Mouse (Mus musculus) heart, adult 18-20 months (tissue): Measurements from ENCODE around the gene Lamb2. TPM values are rescaled to one million over a fixed set of nuclear protein-coding genes. Genes with fewer than 3 reads are reported as not detected.

Experiments used
- DNase-seq, 2 experiments: peaks; one replicate each; pipeline ENCODE4 v3.0.0; 2021 to 2022; ENCODE audit warnings: mixed read lengths in 1 of 2
- total RNA-seq, 2 experiments: library from RNA; stranded (reverse); gene quantifications; 2 replicates each; pipeline ENCODE4 v1.2.3; 2021

The Lamb2 gene
- total RNA-seq, 2 experiments from 2014 or later, result 334 to 339 TPM

DNA sequence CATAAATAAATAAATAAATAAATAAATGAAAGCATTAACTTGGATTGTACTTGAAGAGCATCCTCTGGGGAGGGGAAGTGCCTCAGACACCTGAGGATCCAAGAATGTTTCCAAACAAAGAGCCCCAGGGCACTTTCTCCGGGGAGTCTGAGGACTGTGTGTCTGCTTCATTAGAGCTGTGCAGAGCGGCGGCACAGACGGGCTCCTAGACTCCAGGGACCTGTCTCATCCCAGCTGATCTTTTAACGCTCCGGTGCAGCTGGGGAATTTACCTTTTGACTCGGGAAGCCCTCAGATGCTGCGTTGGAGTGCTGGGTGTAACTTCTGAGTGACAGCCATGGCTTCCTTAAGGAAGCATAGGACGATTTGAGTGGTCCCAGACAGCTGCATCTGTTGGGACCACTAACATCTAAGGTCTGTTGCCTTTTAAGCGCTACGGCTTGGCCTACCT lies 18.3 kb upstream of the Lamb2 start, which contains the start of gene Klhdc8b:
TSS of gene Klhdc8b (minus strand) at position 401 of the 451 bp plus-strand sequence.
- peak in 1 of 2 experiments; percentile 40 for DNase-seq

DNA sequence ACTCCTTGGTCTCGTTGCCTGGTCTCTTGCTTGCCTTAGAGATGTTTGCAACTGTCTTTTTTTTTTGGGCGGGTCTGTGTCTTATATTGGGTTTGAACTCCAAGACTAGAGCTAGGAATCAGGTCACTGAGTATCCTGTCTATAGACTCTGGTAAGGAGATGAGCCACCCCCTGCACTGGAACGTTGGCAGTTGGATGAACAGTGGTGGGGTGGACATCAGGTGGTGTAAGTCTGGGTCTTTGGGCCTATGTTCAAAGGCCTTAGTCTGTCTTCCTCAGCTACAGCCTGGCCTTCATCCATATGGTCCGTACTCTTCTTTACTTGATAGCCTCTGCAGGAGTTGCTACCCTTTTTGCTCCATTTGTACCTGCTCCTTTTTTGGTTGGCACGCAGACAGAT lies 17.9 kb upstream of the Lamb2 start:
- DNase-seq, result no peak

DNA sequence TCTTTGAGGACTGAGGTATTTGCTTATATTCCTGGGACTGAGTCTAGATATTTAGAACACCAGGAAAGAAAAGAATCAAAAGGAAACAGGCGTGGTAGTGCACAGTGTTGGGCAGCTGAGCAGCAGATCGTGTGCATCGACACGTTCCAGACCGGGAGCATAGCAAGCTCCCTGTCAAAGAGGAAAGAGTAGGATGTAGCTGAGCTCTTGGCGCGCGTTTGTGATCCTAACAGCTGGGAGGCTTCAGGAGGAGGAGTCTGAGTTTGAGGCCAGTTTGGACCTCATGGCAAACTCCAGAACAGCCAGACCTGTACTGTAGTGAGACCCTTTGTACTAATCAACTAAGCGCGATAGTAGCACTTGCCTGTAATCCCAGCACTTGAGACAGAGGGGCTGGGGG lies 17.3 kb upstream of the Lamb2 start:
- peak; percentile 61 to 63 for DNase-seq

DNA sequence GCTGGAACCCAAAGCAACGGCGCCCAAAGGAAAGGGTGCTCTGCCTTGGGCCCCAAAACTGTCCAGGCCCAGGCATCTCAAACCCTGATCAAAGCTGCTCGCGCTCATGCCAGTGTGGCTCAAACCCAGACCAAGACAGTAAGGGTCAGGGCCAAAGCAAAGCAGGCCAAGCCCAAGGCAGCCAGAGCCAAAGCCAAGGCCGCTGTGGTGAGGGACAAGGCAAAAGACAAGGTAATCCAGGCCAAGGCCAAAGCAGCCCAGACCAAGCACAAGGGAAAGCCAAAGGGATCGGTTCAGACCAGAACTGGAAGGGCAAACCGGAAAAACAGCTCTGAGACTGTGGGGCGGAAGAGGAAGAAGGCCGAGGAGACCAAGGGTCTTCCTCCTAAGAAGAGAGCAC lies 15.8 kb upstream of the Lamb2 start:
- no peak for DNase-seq

DNA sequence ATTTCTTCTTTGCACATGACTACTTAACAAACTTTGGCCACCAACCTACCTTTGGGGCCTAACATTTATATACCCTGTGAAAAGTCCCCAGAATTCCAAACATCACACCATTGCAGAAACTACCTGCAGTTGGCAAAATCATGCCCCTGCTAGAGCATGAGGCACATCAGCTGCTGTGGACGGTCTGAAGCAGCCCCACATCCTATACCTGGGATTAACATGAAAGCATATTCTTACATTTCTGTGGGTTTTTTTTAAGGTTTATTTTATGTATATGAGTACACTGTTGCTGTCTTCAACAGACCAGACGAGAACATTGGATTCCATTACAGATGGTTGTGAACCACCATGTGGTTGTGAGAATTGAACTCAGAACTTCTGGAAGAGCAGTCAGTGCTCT lies 13.3 kb upstream of the Lamb2 start:
- DNase-seq, result no peak

DNA sequence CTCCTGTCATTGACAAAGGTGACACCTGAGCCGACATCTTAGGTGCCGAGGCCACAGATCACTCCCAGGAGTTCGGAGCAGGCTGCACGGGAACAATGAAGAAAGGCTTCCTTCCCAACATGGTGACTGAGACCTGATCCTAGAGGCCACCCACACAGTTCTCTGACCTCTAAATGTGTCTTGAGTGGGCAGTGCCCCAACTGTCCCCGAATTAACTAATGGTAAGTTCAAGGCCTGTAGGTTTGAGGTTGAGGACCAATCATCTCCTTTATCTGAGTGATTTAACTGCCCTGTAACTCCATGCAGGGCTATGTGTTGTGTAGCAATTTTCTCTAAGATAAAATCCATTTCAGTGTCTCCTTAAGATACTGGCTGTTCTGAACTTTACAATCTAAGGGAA lies 10.1 kb upstream of the Lamb2 start:
- DNase-seq, result no peak

DNA sequence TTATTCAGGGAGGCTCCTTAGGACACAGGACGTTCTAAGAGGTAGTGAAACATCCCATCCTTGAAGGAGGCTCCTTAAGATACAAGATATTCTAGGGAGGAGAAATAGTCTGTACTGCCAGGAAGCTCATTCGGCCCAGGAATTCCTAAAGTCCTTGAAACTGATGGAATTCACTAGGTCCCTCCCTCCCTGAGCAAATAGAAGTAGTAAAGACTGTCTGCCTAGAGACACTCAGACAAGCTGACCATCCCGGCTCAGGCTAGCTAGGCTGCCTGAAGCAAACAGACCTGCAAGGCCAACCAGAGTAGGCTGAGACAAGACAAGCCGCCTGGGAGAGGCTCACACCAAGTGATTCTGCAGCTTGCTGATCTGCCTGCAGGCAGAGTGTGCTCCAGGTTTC lies 9.7 kb upstream of the Lamb2 start:
- no peak for DNase-seq

DNA sequence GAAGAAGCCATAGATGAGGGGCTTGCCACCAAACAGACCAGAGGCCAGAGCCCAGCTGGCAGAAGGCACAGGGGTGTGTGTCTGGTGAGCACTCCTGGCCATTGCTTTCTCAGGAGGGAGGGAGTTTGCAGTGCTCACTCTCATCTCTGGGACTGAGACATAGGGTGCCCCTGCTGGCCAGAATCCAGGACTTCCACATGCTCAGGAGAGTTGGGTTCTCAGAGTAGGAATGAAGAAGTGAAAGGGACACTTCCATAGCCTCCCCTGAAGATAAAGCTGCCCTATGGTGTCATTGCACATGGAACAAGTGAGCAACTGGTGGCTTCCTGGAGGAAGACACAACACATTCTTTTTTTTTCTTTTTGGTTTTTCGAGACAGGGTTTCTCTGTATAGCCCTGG lies 5.0 kb upstream of the Lamb2 start:
- DNase-seq, result no peak

DNA sequence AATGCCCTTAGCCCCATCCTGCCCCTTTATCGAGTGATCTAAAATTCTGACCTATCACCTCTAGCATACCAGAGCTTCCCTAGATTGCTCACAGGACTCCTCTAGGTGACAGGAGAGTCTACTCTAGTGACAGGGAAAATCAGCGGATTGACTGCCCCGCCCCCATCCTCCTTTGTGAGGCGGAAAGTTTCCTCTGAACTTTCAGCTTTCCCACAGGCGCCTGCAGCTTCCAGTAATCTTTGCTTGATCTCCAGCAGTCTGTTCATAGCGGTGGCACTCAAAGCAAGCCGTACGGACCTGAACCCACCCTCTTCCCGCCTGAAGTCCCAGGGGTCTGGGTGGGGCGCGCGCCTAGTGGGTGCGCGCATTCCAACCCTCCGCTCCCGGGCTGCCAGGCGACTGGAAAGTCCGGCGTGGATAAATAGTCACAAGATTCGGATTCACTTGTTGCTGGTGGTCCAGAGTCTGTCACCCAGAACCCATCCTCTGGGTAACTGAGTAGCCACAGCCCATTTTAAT lies 839 bp upstream of the Lamb2 start:
- peak; percentile 93 to 96 for DNase-seq

DNA sequence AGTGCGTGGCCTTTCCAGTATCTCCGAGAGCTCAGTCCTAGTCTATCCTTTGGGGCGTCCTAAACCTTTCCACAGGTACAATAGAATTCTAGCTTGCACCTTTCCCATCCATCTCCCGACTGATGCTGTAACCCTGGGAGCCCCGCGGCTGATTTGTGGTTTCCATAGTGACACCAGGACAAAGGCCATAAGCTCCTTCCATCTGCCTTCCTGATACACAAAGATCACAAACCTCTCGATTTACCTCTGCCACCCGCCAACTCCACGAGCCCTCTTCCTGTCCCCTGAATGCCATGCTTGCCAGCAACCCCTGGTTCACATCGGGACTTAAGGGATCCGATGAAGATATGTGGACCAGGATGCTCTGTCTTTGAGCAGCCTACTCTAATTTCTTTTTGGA lies 295 bp upstream of the Lamb2 start:
- no peak for DNase-seq

DNA sequence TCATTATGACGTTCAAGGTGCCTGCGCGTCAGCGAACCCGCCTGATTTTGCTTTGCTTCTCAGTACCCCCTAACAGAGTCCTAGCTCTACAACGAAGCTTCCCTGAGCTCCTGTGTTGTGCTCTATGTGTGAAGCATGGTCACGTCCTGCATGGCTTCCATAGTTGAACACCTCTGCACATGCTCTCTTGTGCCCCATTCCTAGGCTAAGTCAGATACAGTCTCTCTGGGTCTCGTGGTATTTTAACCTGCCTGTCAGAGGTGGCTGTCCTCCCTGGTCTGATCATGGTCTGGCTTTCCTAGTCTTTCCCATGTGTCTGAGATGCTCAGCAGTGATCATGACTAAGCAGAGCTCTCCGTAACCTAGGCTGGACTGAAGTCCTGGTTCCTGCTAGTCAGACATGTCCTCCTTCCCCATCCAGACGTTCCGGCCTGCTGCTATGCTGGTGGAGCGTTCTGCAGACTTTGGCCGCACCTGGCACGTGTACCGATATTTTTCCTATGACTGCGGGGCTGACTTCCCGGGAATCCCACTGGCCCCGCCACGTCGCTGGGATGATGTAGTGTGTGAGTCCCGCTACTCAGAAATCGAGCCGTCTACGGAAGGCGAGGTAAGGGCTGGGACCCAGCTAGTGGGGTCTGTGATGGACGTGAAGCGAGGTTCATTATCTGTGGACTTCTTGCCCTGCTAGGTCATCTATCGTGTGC lies 1.4 kb downstream of the Lamb2 start:
- peak in 1 of 2 experiments; percentile 47 for DNase-seq

DNA sequence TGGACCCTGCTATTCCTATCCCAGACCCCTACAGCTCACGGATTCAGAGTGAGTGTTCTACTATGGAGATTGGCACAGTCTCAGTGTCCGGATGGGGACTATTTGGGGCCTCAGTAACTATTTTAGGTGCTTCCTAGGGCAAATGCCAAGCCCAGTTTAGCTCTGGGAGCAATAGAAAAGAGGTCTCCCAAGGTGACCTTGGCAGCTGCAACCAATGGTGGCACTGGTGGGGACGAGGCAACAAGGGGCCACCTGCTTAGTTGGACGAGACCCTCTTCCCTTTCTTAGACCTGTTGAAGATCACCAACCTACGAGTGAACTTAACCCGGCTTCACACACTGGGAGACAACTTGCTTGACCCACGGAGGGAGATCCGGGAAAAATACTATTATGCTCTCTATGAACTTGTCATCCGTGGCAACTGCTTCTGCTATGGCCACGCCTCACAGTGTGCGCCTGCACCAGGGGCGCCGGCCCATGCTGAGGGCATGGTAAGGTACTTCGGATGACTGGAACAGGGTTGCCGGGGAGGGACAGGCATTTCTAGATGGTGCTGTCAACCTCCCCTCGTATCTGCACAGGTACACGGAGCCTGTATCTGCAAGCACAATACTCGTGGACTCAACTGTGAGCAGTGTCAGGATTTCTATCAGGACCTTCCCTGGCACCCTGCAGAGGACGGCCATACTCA lies 2.1 kb downstream of the Lamb2 start:
- DNase-seq, result peak; percentile 63 to 71

DNA sequence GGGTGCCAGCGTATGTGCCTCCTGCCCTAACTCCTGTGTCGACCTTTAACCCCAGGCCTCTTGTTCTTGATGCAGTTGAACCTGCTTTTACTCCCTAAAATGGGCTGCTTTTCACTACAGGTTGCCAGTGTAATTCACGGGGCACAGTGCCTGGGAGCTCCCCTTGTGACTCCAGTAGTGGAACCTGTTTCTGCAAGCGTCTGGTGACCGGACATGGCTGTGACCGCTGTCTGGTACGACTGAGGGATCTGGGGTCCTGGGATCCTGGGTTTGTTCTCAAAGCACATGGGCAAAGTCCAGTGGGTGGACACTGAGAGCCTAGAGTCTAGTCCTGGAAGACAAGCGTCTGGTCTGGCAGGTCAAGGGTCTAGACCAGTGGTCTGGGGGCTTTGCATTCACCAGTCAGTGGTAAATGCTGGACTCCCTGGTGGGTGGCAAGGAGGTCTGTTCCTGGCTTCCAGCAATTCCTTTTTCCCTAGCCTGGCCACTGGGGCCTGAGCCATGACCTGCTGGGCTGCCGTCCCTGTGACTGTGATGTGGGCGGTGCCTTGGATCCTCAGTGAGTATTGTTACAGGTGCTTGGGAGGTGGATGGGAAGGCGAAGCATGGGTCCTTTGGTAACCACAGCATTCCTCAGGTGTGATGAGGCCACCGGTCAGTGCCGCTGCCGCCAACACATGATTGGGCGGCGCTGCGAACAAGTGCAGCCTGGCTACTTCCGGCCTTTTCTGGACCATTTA lies 3.7 kb downstream of the Lamb2 start:
- no peak for DNase-seq

DNA sequence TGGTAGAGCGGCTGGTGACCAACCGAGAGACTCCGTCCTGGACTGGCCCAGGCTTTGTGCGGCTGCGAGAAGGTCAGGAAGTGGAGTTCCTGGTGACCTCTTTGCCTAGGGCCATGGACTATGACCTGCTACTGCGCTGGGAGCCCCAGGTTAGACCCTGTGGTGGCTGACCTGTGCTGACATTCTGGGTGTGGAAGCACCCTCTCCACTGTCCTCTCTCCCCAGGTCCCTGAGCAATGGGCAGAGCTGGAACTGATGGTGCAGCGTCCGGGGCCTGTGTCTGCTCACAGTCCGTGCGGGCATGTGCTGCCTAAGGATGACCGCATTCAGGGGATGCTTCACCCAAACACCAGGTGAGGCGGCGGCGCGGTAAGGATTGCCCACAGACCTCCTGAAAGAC lies 4.5 kb downstream of the Lamb2 start:
- DNase-seq, result peak in 1 of 2 experiments; percentile 2

DNA sequence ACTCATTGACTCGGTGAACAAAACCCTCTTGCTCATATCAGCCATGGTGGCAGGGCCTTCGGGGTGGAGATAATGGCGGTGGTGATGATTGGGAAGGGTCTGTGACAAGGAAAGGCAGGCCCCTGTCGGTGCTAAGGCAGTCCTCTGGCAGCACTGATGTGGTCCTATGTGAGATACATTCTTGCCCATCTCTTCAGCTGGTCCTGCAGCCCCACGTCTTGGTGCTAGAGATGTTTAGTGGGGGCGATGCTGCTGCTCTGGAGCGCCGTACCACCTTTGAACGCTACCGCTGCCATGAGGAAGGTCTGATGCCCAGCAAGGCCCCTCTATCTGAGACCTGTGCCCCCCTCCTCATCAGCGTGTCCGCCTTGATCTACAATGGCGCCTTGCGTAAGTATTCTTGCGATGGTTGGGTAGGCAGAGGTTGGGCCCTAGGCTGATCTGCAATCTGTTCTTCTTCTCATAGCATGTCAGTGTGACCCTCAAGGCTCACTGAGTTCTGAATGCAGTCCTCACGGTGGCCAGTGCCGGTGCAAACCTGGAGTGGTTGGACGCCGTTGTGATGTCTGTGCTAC lies 5.9 kb downstream of the Lamb2 start:
- peak in 1 of 2 experiments; percentile 0 for DNase-seq

DNA sequence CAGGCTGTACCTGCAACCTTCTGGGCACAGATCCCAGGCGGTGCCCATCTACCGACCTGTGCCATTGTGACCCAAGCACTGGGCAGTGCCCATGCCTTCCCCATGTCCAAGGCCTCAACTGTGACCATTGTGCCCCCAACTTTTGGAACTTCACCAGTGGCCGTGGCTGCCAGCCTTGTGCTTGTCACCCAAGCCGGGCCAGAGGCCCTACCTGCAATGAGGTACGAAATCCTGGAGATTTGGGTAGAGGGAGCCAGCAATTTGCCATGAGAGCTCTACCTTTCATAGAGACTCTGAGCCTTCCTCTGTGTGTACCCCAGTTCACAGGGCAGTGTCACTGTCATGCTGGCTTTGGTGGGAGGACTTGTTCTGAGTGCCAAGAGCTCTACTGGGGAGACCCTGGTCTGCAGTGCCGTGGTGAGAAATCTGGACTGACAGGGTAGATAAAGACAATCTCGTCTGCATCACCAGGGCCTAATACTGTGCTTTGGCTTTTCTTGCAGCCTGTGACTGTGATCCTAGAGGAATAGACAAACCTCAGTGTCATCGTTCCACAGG lies 7.5 kb downstream of the Lamb2 start:
- no peak for DNase-seq

DNA sequence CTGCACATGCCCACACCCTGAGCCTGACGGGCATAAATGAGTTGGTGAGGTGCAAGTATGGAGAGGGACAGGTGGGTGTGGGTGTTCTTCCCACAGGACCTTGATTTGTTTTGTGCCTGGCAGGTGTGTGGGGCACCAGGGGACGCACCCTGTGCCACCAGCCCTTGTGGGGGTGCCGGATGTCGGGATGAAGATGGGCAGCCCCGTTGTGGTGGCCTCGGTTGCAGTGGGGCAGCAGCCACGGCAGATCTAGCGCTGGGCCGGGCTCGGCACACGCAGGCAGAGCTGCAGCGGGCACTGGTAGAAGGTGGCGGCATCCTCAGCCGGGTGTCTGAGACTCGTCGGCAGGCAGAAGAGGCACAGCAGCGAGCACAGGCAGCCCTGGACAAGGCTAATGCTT lies 8.9 kb downstream of the Lamb2 start:
- no peak for DNase-seq

DNA sequence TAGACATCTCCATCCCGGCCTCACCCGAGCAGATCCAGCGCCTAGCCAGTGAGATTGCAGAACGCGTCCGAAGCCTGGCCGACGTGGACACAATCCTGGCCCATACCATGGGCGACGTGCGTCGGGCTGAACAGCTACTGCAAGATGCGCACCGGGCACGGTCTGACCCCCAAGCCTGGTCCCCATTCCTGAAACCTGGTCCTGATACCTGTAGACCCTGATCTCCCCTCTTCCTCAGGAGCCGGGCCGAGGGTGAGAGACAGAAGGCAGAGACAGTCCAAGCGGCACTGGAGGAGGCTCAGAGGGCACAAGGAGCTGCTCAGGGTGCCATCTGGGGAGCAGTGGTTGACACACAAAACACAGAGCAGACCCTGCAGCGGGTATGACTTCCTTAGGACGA lies 9.7 kb downstream of the Lamb2 start:
- no peak for DNase-seq

DNA sequence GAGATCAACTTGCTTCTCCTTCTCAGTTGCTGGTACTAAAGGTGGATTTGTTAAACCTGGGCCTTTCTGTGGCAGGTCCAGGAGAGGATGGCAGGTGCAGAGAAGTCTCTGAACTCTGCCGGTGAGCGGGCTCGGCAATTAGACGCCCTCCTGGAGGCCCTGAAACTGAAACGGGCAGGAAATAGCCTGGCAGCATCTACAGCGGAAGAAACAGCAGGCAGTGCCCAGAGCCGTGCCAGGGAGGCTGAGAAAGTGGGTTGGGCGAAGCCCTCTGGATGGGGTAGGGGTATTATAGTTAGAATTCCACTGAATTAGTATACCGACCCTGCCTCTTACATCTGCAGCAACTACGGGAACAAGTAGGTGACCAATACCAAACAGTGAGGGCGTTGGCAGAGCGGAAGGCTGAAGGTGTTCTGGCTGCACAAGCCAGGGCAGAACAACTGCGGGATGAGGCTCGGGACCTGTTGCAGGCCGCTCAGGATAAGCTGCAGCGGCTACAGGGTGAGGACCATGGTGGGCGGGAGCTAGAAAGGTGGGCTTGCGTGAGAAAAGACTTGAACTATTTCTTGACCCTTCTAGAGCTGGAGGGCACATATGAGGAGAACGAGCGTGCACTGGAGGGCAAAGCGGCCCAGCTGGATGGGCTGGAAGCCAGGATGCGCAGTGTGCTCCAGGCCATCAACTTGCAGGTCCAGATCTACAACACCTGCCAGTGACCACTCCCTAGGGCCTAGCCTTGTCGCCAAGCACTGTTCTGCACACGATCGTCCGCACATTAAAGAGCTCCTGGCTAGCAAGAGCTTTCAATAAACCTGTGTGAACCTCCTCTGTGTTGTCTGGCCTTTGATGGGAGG lies 10.4 kb downstream of the Lamb2 start:
- DNase-seq, result no peak

DNA sequence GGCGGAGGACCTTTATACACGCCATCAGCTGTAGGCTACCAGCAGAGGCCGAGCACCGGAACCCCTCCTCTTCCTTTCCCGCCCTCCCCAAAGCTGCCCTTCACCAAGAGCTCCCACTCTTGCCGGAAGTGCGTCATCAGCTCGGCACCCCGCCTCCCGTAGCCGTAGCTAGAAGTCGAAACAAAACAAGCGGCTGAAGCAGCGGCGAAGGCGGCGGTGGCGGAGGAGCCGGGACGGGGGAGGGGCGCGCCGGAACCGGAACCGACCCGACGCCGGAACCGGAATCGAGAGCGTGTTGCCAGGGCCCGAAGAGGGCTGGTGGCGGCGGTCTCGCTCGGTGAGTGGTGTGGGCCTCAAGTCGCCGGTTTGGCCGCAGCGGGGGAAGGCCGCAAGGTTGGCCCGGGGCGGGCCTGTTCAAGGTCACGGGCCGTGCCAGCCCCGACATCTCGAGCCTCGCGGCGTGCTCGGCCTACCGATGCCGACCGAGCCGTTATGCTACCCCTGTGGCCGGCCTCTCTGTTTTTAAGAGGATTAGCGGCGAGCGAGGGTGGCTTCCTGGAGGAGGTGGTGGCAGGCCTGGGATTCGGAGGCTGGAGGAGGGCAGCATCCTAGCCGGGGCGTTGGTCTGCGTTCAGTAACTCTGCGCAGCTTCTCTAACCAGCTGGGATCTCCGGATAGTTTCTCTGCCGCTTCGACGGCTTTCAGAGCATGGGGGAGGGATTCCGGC lies 11.2 kb downstream of the Lamb2 start, which contains the start of gene Usp19:
TSS of gene Usp19 (plus strand) at position 44 of the 727 bp plus-strand sequence.
- DNase-seq, result peak; percentile 96 to 98

DNA sequence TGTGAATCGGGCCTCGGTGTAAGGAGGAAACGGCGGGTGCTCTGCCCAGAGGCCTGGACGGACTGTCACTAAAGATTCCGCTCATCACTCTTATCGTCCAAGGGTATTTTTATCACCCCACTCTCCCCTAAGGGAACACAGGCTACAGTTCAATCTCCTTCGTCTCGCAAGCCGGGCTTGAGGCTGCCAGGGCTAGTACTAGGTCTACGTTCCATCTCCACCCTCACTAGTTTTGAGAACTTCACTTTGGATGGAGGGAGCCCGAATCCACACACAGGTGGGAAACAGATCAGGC lies 11.7 kb downstream of the Lamb2 start:
- no peak for DNase-seq
